Mouse (Mus musculus) CH12.LX (cell line): Measurements from ENCODE around the gene 4921504E06Rik.

Experiments used
- BHLHE40 ChIP-seq: IDR thresholded peaks from 2 replicates; pipeline ENCODE4 v1.6.1; 2011; ENCODE audit warnings: mild to moderate bottlenecking, low read depth, low read length, improper control_type of control experiment
- POLR2A ChIP-seq: IDR thresholded peaks from 2 replicates; pipeline ENCODE4 v1.6.1; 2011; ENCODE audit warnings: low read depth, mild to moderate bottlenecking, improper control_type of control experiment, low read length
- RAD21 ChIP-seq: IDR thresholded peaks from 2 replicates; pipeline ENCODE4 v1.6.1; 2011; ENCODE audit warnings: low read depth, mild to moderate bottlenecking, low read length, improper control_type of control experiment, moderate library complexity

- TF ChIP-seq POLR2A (no peak), BHLHE40 (no peak), RAD21 (no peak)
These were observed 33.1 kb downstream of the 4921504E06Rik start for GRCm38 (mm10) chr2:19520617-19521016.
